9 mouse cellular contexts compared by ENCODE assay signal in the genomic region with DNA sequence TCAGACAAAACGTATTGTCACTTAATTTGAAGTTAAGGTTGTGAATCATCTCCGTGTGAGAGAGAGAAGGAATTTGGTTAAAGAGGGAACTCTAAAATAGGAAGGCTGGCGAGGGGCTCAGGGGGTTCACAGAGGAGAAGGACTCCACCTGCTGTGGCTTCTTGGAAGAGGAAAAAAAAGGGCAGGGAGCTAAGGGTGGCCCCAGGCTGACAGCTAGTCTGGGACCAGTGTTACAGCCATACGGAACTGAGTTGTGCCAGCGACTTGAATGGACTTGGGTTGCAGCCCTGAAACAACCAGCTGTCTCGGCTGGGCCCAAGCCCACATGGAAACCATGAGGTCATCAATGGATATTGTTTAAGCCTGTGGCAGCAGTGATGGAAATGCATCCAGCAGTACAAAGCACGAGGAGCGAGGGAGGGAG. TPM values are rescaled to one million over a fixed set of nuclear protein-coding genes. Genes with fewer than 3 reads are reported as not detected.
A peak's percentile ranks its signal among the peaks of the same experiment; 100 is the strongest.
DNase-seq lines count a peak whose midpoint lies in the region; ATAC-seq and TF ChIP-seq lines count a peak whose summit lies in the region.
"Had no signal": no experiment of that assay in that cellular context is flagged by ENCODE, and none has a peak within 500 bp of the region (broad histone marks: within the 10 kb centered on the region; RNA-seq: fewer than 3 reads in every experiment).

No protein-coding gene starts in this region.

- H3K4me2 ChIP-seq in stomach, embryonic 15.5 days, result peak overlapping the region; percentile 70

- no peaks in the 10 kb centered on the region; the same call in 1 of the 2 replicates for H3K36me3 ChIP-seq in testis, adult 2 months (ENCODE audit: control insufficient read depth, insufficient read depth, low read length)
- H3K36me3 ChIP-seq in stomach, embryonic 15.5 days, result no peaks in the 10 kb centered on the region

- H3K27ac ChIP-seq in testis, adult 2 months (ENCODE audit: control insufficient read depth, insufficient read depth, low read depth, low read length), result peak overlapping the region; percentile 91
- peak overlapping the region; percentile 51; the same call in 1 of the 2 replicates for H3K27ac ChIP-seq in cortical plate, adult 2 months (ENCODE audit: insufficient read depth, low read length)
- H3K27ac ChIP-seq in stomach, embryonic 15.5 days, result peak overlapping the region; percentile 89

- no peaks in the 10 kb centered on the region for H3K9me3 ChIP-seq in stomach, embryonic 15.5 days

- peak; percentile 56; the same call in 1 of the 2 replicates for TF ChIP-seq POLR2A in testis, adult 2 months (IDR thresholded peaks at IDR 0.05; ENCODE audit: control insufficient read depth, low read depth, low read length)
- TF ChIP-seq POLR2A in cortical plate, adult 2 months (IDR thresholded peaks at IDR 0.05; ENCODE audit: extremely low read depth, insufficient read depth, low read length), result no peak

- no peak for TF ChIP-seq CTCF in testis, adult 2 months (IDR thresholded peaks at IDR 0.05; ENCODE audit: control insufficient read depth, insufficient read depth, insufficient replicate concordance, low read depth, low read length)
- no peak for TF ChIP-seq CTCF in cortical plate, adult 2 months (IDR thresholded peaks at IDR 0.05; ENCODE audit: extremely low read depth, insufficient read depth, low read length)

- no peaks in the 10 kb centered on the region for H3K27me3 ChIP-seq in testis, adult 2 months (ENCODE audit: control insufficient read depth, insufficient read depth, low read length)
- no peaks in the 10 kb centered on the region for H3K27me3 ChIP-seq in stomach, embryonic 15.5 days (replicated peaks)

- WGBS in stomach, embryonic 15.5 days, result 5% methylated on average over 8 of the region's 8 CpGs

- no peak for ATAC-seq in stomach, embryonic 15.5 days (ENCODE audit: insufficient read depth, low FRiP score, low read depth)

- DNase-seq in testis, postnatal 14 days (ENCODE audit: low spot score), result no peak
- peak; percentile 83 to 85 for DNase-seq in heart, adult 18-20 months
- peak; percentile 34 for DNase-seq in kidney, postnatal 10 days
- peak; percentile 62 for DNase-seq in lung, postnatal 25 days (ENCODE audit: low spot score)
- DNase-seq in thymus, adult 18-20 months, result no peak

- H3K4me1 ChIP-seq in testis, adult 2 months (ENCODE audit: control insufficient read depth, insufficient read depth, low read length), result peaks cover 17% of the 10 kb centered on the region
- H3K4me1 ChIP-seq in cortical plate, adult 2 months (ENCODE audit: control insufficient read depth, insufficient read depth, low read length), result peaks cover 13% of the 10 kb centered on the region
- peaks cover 29% of the 10 kb centered on the region for H3K4me1 ChIP-seq in stomach, embryonic 15.5 days

- H3K9ac ChIP-seq in stomach, embryonic 15.5 days, result peak overlapping the region; percentile 95

- peak overlapping the region; percentile 96 for H3K4me3 ChIP-seq in testis, adult 2 months (ENCODE audit: control insufficient read depth, low read depth, low read length)
- H3K4me3 ChIP-seq in cortical plate, adult 2 months (ENCODE audit: insufficient read depth, low read length), result peak overlapping the region; percentile 84
- peak overlapping the region; percentile 76 for H3K4me3 ChIP-seq in stomach, embryonic 15.5 days (replicated peaks)

RNA-seq across cellular contexts. Expression of a gene that starts 1.0 kb away (rescaled TPM):
- 66.1 and 70.3 TPM in 2 replicates for polyA plus RNA-seq in testis, adult 2 months (2012; rRNA removed)
- 38.8 and 40.7 TPM in 2 replicates for polyA plus RNA-seq in cortical plate, adult 2 months (2012; rRNA removed)
- total RNA-seq in heart, adult 18-20 months (2021), result 10 to 100 TPM; 80.9 to 82.8 TPM
- polyA plus RNA-seq in stomach, embryonic 15.5 days (2015; fragmentation: Nextera tagmentation; extraction: Ambion mirVana), result 70.7 and 73.3 TPM in 2 replicates

RNA-seq across cellular contexts. Expression of a gene that starts 17.1 kb away (rescaled TPM):
- polyA plus RNA-seq in testis, adult 2 months (2012; rRNA removed), result 0.72 TPM in 1 of 2 replicates, not detected in the other
- polyA plus RNA-seq in cortical plate, adult 2 months (2012; rRNA removed), result 9.3 TPM in 1 of 2 replicates, not detected in the other
- total RNA-seq in heart, adult 18-20 months (2021), result 10 to 100 TPM; 15.5 to 15.7 TPM
- 4.8 TPM in 1 of 2 replicates, not detected in the other for polyA plus RNA-seq in stomach, embryonic 15.5 days (2015; fragmentation: Nextera tagmentation; extraction: Ambion mirVana)
- total RNA-seq: hematopoietic stem cell, adult 5-6 weeks had no signal

RNA-seq across cellular contexts. Expression of a gene that starts 17.2 kb away (rescaled TPM):
- 83.1 and 88.6 TPM in 2 replicates for polyA plus RNA-seq in testis, adult 2 months (2012; rRNA removed)
- 270 and 272 TPM in 2 replicates for polyA plus RNA-seq in cortical plate, adult 2 months (2012; rRNA removed)
- total RNA-seq in heart, adult 18-20 months (2021), result 10 to 100 TPM; 81.7 to 82.3 TPM
- polyA plus RNA-seq in stomach, embryonic 15.5 days (2015; fragmentation: Nextera tagmentation; extraction: Ambion mirVana), result 324 and 334 TPM in 2 replicates

RNA-seq across cellular contexts. Expression of a gene that starts 41.6 kb away (rescaled TPM):
- 127 and 131 TPM in 2 replicates for polyA plus RNA-seq in testis, adult 2 months (2012; rRNA removed)
- polyA plus RNA-seq in cortical plate, adult 2 months (2012; rRNA removed), result 111 and 113 TPM in 2 replicates
- total RNA-seq in heart, adult 18-20 months (2021), result 100 to 1,000 TPM; 132 to 150 TPM
- polyA plus RNA-seq in stomach, embryonic 15.5 days (2015; fragmentation: Nextera tagmentation; extraction: Ambion mirVana), result 174 and 178 TPM in 2 replicates

Comparison
In these comparisons a context has a peak if more than half of its experiments do, and no peak if none do; other contexts are left out.
1. DNase-seq: peak in heart, adult 18-20 months (2 of 2), kidney, postnatal 10 days (single experiment) and lung, postnatal 25 days (single experiment); none in testis, postnatal 14 days (single experiment) and thymus, adult 18-20 months (0 of 2).
2. Peak in every context shown above with its lines, with median percentiles within 50 percentile points of each other: H3K27ac ChIP-seq and H3K4me3 ChIP-seq.